Mouse (Mus musculus) cerebellum, postnatal 36 days (tissue): ENCODE data around the gene Nodal.
"Not testable (repeated sequence)": the region's sequence is repeated elsewhere in the genome, so short reads cannot be mapped to it uniquely, and the experiment has no call there.

Source experiments
- DNase-seq, 2 experiments: peaks; one replicate each; pipeline ENCODE4 v3.0.0; 2021 to 2022; ENCODE audit warnings: mixed read lengths in 2 of 2

Nodal gene

GRCm38 (mm10) chr10:61440202-61440800, 22.5 kb downstream of the Nodal start:
- no peak for DNase-seq

DNA sequence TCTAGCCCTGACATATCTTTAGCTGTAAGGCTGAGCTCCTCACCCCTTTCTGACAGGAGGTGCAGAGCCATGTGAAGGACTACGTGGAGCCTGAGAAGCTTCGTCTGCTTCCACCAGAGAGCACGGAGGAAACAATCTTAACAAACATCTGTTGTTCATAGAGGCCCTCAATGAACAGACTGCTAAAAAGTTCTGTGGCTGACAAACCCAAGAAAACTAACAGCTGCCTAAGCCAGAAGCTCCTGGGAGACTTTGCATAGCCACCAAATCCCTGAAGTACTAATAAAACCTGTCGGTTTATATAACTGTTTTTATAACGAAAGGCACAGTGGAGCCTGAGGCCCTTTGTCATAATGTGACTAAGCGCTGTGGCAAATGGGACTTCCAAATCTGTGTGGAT, 25.7 kb downstream of the Nodal start:
- no peak for DNase-seq

DNA sequence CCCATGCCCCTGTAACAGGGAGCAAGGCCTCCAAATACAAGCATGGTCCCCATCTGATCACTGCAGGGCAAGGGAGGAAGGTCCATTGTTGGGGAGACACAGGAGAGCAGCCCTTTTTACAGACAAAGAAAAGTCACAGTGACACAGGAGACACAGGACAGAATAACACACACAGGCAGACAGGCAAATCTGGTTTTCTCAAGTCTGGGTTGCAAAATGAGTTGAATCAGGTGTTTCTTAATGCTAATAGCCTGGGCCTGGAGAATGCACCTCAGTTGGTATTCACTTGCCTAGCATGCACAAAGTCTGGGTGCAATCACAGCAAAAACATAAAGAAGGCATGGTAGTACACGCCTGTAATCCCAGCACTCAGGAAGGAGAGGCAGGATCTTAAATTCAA, 26.1 kb downstream of the Nodal start:
- no peak for DNase-seq

DNA sequence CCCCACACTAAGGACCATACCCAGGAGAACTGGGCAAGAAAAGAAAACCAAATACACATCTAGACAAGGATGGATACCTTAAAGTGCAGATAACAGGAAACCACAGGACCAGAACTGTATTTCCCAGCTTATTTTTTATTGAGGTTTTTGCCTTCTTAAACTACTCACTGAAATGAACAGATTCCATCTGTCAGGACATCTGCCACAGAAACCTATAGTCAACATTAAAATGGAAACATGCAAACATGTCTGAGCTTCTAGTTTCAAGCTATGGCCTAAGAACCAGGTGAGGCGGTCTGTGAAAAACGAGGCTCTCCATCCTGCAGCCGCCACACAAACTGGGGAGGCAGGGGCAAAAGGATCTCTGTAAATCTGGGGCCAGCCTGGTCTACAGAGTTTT, 27.2 kb downstream of the Nodal start:
- DNase-seq, result no peak

- no peak for DNase-seq
These were observed 30.0 kb downstream of the Nodal start for GRCm38 (mm10) chr10:61447581-61448353.

- DNase-seq, result no peak
These were observed 31.1 kb downstream of the Nodal start for GRCm38 (mm10) chr10:61448834-61449233.

- DNase-seq, result no peak
These were observed 33.7 kb downstream of the Nodal start for GRCm38 (mm10) chr10:61451463-61451930.

- DNase-seq, result peak; percentile 39 to 54
These were observed 34.3 kb downstream of the Nodal start for GRCm38 (mm10) chr10:61451931-61452617.

DNA sequence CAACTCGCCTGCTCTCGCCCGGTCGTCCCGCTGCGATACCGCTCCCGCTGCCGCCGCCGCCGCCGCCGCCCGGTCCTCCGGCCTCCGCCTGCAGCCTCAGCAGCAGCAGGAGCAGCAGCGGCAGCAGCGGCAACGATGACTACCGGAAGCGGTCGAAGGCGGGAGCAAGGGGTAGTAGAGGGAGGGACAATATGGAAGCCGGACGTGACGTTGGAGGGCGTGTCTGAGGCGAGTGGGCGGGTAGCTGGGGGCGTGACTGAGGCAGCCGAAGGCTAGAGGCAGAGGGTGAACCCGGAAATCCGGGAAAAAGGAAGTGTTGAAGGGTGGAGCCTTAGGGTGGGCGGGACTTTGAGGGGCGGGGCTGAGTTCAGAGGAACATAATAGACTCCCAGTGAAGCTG, 34.9 kb downstream of the Nodal start, which contains the start of gene Eif4ebp2:
Gene Eif4ebp2 (minus strand): TSS at position 17 of the 400 bp plus-strand sequence.
- peak; percentile 96 to 97 for DNase-seq

- not testable (repeated sequence) for DNase-seq
These were observed 35.4 kb downstream of the Nodal start for GRCm38 (mm10) chr10:61453171-61453570.

DNA sequence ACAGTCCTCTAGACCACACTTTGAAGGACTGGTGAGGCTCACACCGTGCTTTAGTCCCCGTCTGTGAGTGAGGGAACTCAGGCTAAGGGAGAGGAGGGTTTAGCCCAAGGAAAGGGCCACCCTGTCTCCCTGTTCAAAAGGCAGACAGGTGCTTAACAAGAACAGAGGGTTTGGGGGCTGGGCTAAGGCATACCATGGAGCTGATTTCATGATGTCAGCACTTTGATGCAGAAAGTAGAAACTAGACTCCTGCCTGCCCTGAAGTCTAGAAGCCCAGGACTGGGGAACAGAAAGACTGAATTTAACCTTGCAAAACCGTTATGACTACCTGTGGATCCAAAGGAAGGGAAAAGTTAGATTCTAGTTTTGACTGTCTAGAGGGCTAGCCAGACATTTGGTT, 39.4 kb downstream of the Nodal start:
- DNase-seq, result no peak

DNA sequence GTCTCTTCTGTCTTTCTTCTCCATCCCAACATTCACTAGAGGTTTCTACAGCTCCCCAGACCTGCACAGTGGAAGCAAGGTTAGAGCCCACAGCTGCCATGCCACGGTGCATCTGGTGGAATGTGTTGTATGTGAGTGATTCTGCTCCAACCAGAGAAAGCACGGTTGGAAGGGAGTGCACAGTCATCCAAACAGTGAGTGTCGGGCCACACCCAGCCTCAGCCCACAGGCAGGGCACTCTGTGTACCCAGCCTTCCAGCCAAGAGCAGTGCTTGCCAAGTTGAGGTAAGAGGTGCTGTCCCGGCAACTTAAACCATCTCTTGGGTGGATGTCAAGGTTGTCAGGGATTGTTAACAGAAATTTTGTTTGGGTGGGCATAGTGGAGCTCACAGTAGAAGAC, 47.2 kb downstream of the Nodal start:
- no peak for DNase-seq

- no peak for DNase-seq
These were observed 48.5 kb downstream of the Nodal start for GRCm38 (mm10) chr10:61466242-61466641.

GRCm38 (mm10) chr10:61466873-61467272, 49.1 kb downstream of the Nodal start:
- peak in 1 of 2 experiments; percentile 37 for DNase-seq

DNA sequence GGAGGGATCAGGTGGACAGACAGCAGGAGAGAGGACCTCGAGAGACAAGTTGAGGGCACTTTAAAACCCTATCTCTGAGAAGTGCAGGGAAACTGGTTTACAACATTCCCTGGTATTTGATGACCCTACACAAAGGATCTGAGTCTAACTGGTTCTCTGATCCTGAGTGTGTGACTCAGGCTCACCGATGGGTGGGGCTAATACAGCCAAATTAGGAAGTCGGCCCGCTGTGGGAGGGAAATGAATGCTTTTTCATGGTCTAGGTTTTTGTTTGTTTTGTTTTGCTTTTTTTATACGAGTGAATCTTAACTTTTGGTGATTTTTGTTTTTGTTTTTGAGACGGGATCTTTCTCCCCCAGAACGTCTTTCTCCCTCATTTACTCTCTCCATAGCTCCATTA, 51.1 kb downstream of the Nodal start:
- DNase-seq, result no peak

DNA sequence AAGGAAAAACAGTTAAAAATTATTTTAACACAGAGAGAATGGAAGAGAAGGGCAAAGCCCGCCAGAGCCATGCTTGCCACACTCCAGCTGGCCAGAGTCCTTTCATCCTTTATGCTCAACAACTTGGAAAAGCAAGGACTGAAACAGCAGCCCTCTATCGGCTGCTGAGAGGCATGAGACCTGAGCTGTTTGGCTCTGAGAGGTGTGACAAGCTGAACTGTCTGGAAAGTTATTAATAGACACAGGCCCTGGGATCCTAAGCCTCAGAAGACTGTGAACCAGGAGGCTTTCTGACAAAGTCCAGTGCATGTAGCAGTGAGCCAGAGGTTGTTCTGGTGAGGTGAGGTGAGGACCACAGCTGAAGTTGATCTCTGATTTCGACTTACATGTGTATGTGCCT, 55.9 kb downstream of the Nodal start:
- no peak for DNase-seq

DNA sequence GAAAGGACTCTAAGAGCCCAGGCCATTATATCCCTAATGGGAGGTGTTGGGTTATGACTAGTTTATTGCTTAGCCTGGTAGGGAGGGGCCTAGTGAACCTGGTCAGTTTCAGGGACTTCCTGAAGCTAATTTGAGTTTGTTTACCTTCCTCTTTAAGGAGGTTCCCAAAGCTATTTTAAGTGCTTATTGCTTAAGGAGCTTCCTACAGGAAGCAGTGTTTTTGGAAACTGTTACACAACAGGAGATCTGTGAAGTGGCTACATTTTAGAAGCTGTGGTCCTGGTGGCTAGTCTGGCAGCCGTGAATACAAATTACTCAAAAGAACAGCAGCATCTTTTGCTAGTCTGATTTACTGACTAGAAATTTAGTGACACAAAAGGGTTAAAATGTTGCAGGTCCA, 56.6 kb downstream of the Nodal start:
- DNase-seq, result no peak
